Mouse (Mus musculus) liver, embryonic 16.5 days (tissue): ENCODE results near the gene Ifrd2. TPM values are rescaled to one million over a fixed set of nuclear protein-coding genes. Genes with fewer than 3 reads are reported as not detected.

Experiments used
- ATAC-seq: fragments of 200-750 bp; cut with Nextera tagmentation; 2 replicates; pipeline ENCODE4 v1.8.0; 2017; ENCODE audit warnings: low read depth, mild to moderate bottlenecking, moderate number of reproducible peaks, moderate library complexity
- H3K27ac ChIP-seq: fragments of 300-500 bp; sonication (generic); 2 replicates; pipeline ENCODE4 v1.5.1; 2014; ENCODE audit warnings: mild to moderate bottlenecking, low read length
- H3K27me3 ChIP-seq: fragments of 300-500 bp; sonication (generic); 2 replicates; pipeline ENCODE4 v1.6.1; 2014; ENCODE audit warnings: low read depth, low read length, mixed read lengths; ENCODE audit not compliant: control insufficient read depth, insufficient read depth
- H3K36me3 ChIP-seq: fragments of 300-500 bp; sonication (generic); 2 replicates; pipeline ENCODE4 v1.6.1; 2014; ENCODE audit warnings: mild to moderate bottlenecking; ENCODE audit not compliant: control insufficient read depth, insufficient read depth
- H3K4me1 ChIP-seq: fragments of 300-500 bp; sonication (generic); 2 replicates; pipeline ENCODE4 v1.6.1; 2014; ENCODE audit warnings: low read depth, low read length, mixed read lengths; ENCODE audit not compliant: control insufficient read depth
- H3K4me2 ChIP-seq: fragments of 300-500 bp; sonication (generic); 2 replicates; pipeline ENCODE4 v1.6.1; 2014; ENCODE audit warnings: low read depth, low read length, mixed read lengths
- H3K4me3 ChIP-seq: fragments of 300-500 bp; sonication (generic); 2 replicates; pipeline ENCODE4 v1.5.1; 2014; ENCODE audit warnings: low read depth, mild to moderate bottlenecking, low read length
- H3K9ac ChIP-seq: fragments of 300-500 bp; sonication (generic); 2 replicates; pipeline ENCODE4 v1.6.1; 2014; ENCODE audit warnings: low read depth, low read length
- H3K9me3 ChIP-seq: fragments of 300-500 bp; sonication (generic); replicated peaks from 2 replicates; pipeline ENCODE4 v1.6.1; 2016; ENCODE audit warnings: low read length; ENCODE audit not compliant: control insufficient read depth
- WGBS: fragments of 180-500 bp; shearing (Covaris S2); extraction: QIAGEN DNeasy Blood & Tissue Kit; methylation state at CpG from one replicate; pipeline ENCODE4 v1.1.7; 2014; ENCODE audit not compliant: insufficient replicate concordance; 5-methylcytosine and 5-hydroxymethylcytosine counted together
- polyA plus RNA-seq: library from polyadenylated mRNA; unstranded; fragments of >200 nt; fragmentation: Nextera tagmentation; extraction: Ambion mirVana; gene quantifications from 2 replicates; pipeline ENCODE4 v1.2.1, GENCODE M21; 2015

The Ifrd2 gene
- polyA plus RNA-seq, 1 experiment from 2014 or later: 166 TPM

DNA sequence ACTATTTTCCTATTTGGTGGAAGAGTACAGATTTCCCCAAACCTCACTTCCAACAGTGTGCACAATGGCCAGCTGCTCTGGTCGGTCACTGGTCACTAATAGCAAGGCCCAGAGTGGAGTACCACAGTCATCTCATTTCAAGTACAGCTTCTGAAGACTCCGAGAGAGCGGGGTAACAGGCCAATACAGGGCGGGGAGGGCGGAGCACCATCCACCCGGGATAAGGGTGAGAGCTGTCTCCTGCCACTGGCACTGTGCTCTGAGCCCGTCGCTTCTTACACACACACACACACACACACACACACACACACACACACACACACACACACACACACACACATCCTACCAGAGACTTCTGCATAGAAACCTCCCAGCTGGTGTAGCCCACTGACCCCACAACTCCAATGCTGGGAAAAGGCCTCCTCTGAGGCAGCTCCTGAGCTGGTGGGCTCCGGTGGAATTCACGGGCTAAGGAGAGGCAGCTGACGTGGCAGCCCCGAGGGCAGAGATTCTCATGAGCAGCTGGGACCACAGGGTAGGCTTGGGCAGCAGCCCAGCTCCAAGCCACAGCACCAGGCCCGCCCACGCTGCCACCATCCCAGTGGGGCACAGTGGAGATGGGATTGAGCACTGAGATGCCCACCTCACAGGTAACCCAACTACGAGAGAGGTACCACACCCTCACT is 38.9 kb downstream of the Ifrd2 start:
- peak overlapping the region; percentile 30; the same call in 1 of the 2 replicates for H3K27ac ChIP-seq
- H3K27me3 ChIP-seq: no peaks in the 10 kb centered on the region
- peaks cover 66% of the 10 kb centered on the region for H3K4me1 ChIP-seq
- H3K36me3 ChIP-seq: peaks cover 12% of the 10 kb centered on the region
- peak overlapping the region; percentile 24 for H3K4me2 ChIP-seq
- ATAC-seq: peak; percentile 27; the same call in 1 of the 2 replicates
- WGBS: 42% methylated on average over 14 of the region's 15 CpGs
- H3K9me3 ChIP-seq: no peaks in the 10 kb centered on the region
- 0 out of 2 replicates have a peak overlapping the region, but pooled peaks have one; percentile 6 for H3K4me3 ChIP-seq
- H3K9ac ChIP-seq: peak overlapping the region; percentile 36

DNA sequence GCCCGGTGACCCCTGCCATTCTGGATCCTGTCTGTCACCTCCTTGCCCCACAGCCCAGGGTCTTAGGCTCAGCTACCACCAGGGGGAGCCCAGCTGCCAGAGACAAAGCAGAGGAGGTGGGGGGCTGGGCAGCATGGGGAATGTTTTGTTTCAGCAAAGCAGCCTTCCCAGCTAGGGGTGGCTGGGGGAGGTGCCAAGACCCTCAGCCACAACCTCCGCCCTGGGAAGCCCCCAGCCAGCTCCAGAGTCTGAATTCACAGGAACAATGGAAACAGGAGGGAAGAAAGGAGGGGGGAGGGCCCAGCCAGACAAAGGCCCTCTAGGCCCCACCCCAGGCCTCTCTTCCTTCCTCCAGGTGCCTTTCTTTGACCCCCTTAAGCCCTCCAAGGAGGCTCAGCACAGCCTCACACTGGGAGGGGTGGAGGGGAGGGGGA is 39.4 kb downstream of the Ifrd2 start:
- 0% methylated on average over 2 of the region's 2 CpGs for WGBS
- peak; percentile 30 for ATAC-seq

DNA sequence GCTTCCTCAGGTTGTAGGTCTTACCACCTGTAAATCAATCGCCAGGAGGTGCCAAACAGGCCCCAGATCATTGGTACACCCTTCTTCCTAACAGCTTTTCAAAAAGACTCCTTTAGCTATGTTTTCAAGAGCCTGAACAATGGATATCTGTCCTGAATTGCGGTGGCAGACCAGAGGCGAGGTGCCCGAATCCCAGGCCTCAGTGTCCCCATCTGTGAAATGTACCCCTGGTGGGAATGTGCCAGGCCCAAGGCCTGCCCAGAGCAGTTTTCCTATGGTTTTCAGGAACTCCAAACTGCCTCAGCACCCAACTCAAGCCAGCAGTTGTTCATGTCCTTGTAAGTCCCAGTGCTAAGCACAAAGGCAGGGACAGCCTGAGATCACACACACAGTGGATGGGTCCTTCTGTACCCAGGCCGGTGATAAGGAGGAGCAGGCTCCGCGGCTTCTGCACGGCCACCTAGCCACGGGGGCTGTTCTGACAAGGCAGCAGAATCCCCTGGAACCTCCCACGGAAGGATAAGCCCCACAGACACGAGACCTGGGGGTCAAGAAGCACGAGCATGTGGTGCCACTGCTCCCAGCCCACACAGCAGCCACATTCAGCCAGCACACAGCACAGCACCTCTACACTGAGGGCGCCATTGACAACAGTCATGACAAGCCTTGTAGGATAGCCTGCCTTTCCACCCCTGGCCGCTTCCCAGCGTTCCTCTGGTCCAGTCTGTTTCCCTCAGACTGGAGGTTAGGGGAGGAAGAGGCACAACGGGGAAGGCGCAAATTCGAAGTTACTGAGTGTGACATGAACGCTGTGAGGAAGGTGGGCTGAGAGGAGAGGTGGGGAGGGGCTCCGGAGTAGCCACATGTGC is 40.2 kb downstream of the Ifrd2 start:
- WGBS: 44% methylated on average over 20 of the region's 20 CpGs
- ATAC-seq: no peak
- H3K27ac ChIP-seq: peak overlapping the region; percentile 55

More for the DNA sequence above, 39.4 kb downstream of the Ifrd2 start:
- Histone ChIP-seq H3K9ac (peak overlapping the region; percentile 36), H3K4me3 (0 out of 2 replicates have a peak overlapping the region, but pooled peaks have one; percentile 6), H3K36me3 (peaks cover 12% of the 10 kb centered on the region), H3K27me3 (no peaks in the 10 kb centered on the region), H3K4me2 (peak overlapping the region; percentile 21), H3K4me1 (peaks cover 72% of the 10 kb centered on the region), H3K9me3 (no peaks in the 10 kb centered on the region), H3K27ac (peak overlapping the region; percentile 55)

DNA sequence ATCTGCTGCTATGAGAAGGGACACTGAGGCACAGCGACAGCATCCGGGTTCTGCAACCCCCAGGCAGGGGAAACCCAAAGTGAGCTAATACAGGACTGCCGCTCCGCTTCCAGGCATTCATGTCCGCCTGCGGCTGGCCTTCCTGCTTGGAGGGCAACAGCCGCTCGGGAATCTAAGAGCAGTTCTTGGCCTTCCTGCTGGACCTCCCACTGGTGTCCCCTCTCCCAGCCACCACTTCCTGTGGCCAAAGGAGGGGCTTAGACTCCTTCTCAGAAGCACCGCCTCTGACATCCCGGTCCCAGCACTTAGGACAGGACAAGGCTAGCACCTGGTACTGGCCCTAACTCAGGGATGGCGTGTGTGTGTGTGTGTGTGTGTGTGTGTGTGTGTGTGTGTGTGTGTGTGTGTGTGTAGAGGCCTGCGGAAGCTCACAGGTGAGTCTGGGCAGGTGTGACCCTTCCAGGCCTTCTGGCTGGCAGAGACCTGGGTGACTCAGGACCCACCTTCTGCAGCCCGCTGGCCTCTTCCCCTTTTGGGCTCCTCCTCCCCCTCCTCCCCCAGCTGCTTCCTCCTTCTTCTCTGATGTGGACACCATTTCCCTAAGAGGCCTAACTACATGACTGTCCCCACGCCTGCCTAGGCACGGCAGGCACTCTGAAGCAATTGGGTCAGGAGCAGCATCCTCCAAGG is 41.4 kb downstream of the Ifrd2 start:
- 48% methylated on average over 15 of the region's 15 CpGs for WGBS
- Histone ChIP-seq H3K27me3 (no peaks in the 10 kb centered on the region), H3K4me2 (peak overlapping the region; percentile 49), H3K4me3 (peak overlapping the region; percentile 17; the same call in 1 of the 2 replicates), H3K9ac (peak overlapping the region; percentile 52; the same call in 1 of the 2 replicates), H3K36me3 (peaks cover 9% of the 10 kb centered on the region), H3K9me3 (no peaks in the 10 kb centered on the region), H3K4me1 (peaks cover 89% of the 10 kb centered on the region), H3K27ac (peak overlapping the region; percentile 77)
- no peak for ATAC-seq

More for the DNA sequence above, 40.2 kb downstream of the Ifrd2 start:
- Histone ChIP-seq H3K27me3 (no peaks in the 10 kb centered on the region), H3K4me3 (no peak overlapping the region), H3K9ac (peak overlapping the region; percentile 22; the same call in 1 of the 2 replicates), H3K9me3 (no peaks in the 10 kb centered on the region), H3K4me1 (peaks cover 79% of the 10 kb centered on the region), H3K4me2 (peak overlapping the region; percentile 21; the same call in 1 of the 2 replicates), H3K36me3 (peaks cover 9% of the 10 kb centered on the region)

DNA sequence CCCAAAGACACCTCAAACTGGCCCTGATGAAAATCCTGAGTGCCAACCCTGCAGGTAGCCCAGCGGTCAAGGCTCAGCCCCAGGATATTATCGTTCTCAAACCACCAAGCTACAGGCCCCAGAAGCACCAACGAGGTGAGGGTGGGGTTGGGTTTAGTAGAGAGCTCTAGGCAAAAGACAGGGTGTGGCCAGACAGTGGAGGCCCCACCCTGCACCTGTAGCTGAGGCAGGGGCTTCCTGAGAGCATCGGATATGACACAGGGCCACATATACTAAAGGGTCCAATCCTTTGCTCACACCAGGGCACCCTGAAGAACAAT is 41.9 kb downstream of the Ifrd2 start:
- H3K27ac ChIP-seq: peak overlapping the region; percentile 77
- 9% methylated on average over 4 of the region's 4 CpGs for WGBS

DNA sequence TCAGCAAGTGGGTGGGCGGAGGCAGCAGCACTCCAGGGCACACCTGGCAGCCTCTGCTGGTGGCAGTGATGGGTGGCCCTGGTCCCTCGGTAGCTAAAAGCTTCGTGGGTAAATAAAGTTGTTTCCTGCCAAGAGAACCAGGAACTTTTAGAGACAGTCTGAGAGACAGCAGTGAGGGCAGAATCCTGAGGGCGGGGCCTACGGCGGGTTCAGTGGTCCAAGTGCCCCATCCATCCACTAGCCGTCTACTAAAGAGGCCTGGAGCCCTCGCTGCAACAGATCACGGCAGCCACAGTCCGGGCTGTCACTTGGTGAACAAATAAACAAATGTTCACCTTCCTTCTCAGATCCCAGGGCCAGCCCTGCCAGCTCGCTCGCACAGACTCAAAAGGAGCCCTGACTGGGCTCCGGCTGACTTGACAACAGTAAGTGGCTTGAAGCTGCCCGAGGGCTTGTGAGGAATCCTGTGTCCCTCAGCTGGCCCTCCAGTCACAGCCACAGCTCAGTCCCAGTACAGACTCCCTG is 42.5 kb downstream of the Ifrd2 start:
- H3K4me1 ChIP-seq: peaks cover 90% of the 10 kb centered on the region
- H3K4me2 ChIP-seq: peak overlapping the region; percentile 49
- no peak for ATAC-seq
- peaks cover 7% of the 10 kb centered on the region for H3K36me3 ChIP-seq
- H3K9ac ChIP-seq: peak overlapping the region; percentile 10; the same call in 1 of the 2 replicates
- no peaks in the 10 kb centered on the region for H3K9me3 ChIP-seq
- H3K4me3 ChIP-seq: 0 out of 2 replicates have a peak overlapping the region, but pooled peaks have one; percentile 8
- H3K27me3 ChIP-seq: no peaks in the 10 kb centered on the region
- 43% methylated on average over 14 of the region's 14 CpGs for WGBS
- H3K27ac ChIP-seq: peak overlapping the region; percentile 77

More for the DNA sequence above, 41.9 kb downstream of the Ifrd2 start:
- no peak for ATAC-seq
- H3K27me3 ChIP-seq: no peaks in the 10 kb centered on the region
- peaks cover 9% of the 10 kb centered on the region for H3K36me3 ChIP-seq
- no peaks in the 10 kb centered on the region for H3K9me3 ChIP-seq
- H3K9ac ChIP-seq: peak overlapping the region; percentile 52; the same call in 1 of the 2 replicates
- H3K4me1 ChIP-seq: peaks cover 93% of the 10 kb centered on the region
- peak overlapping the region; percentile 49 for H3K4me2 ChIP-seq
- H3K4me3 ChIP-seq: 0 out of 2 replicates have a peak overlapping the region, but pooled peaks have one; percentile 17

DNA sequence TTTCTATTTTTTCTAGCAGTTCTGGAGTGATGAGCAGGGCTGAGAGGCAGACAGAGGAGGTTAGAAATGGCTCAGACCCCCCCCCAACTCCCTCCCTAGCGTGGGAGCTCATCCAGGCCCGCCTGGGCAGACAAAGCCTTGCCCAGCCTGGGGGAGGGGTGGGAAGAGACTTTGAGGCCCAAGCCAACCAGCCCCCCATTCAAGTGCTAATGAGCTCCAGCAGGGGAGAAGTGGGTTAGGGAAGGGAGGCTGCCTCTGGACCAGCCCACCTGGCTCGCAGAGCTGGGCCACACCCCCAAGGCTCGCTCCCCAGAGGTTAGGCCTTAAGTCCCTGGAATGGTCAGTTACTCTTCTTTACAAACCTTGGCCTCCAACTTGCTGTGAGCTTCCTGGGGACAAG is 43.1 kb downstream of the Ifrd2 start:
- Histone ChIP-seq H3K4me2 (no peak overlapping the region), H3K36me3 (peaks cover 5% of the 10 kb centered on the region; the same call in 1 of the 2 replicates), H3K4me1 (peaks cover 85% of the 10 kb centered on the region), H3K4me3 (no peak overlapping the region), H3K9me3 (no peaks in the 10 kb centered on the region), H3K9ac (no peak overlapping the region), H3K27ac (peak overlapping the region; percentile 51; the same call in 1 of the 2 replicates), H3K27me3 (no peaks in the 10 kb centered on the region)
- ATAC-seq: no peak
- WGBS: 63% methylated on average over 4 of the region's 4 CpGs

DNA sequence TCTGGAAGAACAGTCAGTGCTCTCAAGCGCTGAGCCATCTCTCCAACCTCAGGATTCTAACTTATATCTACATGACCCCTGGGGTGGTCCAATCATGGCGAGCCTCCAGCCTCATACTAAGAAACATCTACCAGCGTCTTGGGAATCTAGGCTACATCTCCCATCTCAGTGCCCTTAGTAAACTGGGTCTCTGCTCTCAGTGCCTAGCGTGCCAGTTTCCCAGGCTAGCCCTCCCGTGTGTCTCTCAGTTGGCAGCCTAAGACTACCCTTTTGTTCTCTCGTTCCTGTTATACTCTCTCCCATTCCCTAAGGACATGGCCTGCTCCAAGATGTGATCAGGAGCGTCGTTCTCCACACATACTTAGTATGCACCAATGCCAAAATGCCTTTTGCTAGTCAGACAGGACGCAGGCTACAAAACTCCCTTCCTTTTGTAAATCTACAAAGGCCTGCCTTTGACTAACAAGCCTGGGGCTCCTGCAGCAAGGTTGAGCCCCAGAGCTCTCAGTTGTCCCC is 43.9 kb downstream of the Ifrd2 start:
- Histone ChIP-seq H3K4me3 (no peak overlapping the region), H3K36me3 (0 out of 2 replicates have a peak, but pooled peaks cover 2% of the 10 kb centered on the region), H3K9me3 (no peaks in the 10 kb centered on the region), H3K4me2 (no peak overlapping the region), H3K9ac (no peak overlapping the region), H3K4me1 (peaks cover 85% of the 10 kb centered on the region), H3K27ac (0 out of 2 replicates have a peak overlapping the region, but pooled peaks have one; percentile 51), H3K27me3 (no peaks in the 10 kb centered on the region)
- 82% methylated on average over 9 of the region's 9 CpGs for WGBS
- ATAC-seq: no peak
